8 mouse cellular contexts compared by ENCODE assay signal in the genomic region with DNA sequence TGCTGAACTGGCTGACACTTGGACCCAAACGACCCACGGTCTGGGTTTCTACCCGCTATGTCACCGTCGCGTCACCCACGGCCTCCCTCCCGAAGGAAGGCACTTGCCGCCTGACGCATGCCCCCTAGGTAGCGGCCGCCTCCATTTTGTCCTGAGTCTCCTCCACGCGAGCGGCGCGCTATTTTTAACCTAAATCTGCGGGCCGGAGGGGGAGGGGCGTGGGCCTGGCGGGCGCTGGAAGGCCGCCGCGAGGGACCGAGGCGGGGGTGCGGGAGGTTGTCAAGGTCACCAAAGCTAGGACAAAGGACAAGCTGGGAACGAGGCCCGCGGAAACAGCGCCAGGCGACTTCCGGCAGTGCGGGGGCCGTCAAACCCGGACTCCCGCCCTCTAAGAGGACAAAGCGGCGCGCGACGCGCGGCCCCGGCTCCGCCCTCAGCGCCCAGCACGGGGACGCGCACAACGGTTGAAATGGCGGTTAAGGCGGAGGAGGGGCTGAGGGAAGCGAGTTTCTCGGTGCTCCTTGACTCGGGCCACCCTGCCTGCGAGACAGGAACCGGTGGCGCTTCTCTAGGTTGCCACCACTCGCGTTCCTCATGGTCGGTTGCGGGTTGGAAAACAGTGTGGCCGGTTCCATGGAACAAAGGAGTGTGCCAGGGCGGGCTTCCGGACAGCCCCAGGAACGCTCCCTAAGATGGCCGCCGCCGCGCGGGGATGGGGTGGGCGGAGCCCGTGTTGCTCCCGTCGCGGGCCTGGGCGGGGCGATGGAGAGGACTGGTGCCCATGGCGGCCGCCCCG. TPM values are rescaled to one million over a fixed set of nuclear protein-coding genes. Genes with fewer than 3 reads are reported as not detected.
DNase-seq lines count a peak whose midpoint lies in the region; ATAC-seq and TF ChIP-seq lines count a peak whose summit lies in the region.

A gene (plus strand): TSS at position 742 of the 796 bp plus-strand sequence.

- H3K27me3 ChIP-seq in ES-Bruce4 (ENCODE audit: control insufficient read depth, insufficient read depth, low read length, poor library complexity, severe bottlenecking) = no peaks in the 10 kb centered on the region
- no peaks in the 10 kb centered on the region for H3K27me3 ChIP-seq in forebrain, embryonic 14.5 days (replicated peaks; ENCODE audit: control insufficient read depth, insufficient read depth, low read length)

- ATAC-seq in cerebellum, adult (ENCODE audit: insufficient number of reproducible peaks, low FRiP score, low TSS enrichment) = peak; percentile 81
- ATAC-seq in forebrain, embryonic 14.5 days = peak; percentile 95
- ATAC-seq in neutrophil, adult 5-6 weeks (ENCODE audit: extremely low read depth, insufficient number of reproducible peaks, low FRiP score, poor library complexity, severe bottlenecking) = peak; percentile 77

- TF ChIP-seq EP300 in ES-Bruce4 (IDR thresholded peaks at IDR 0.05; ENCODE audit: insufficient read depth, low read depth, low read length) = 0 out of 2 replicates have a peak, but pooled peaks have one; percentile 7

- under 1% methylated on average over 79 of the region's 83 CpGs for WGBS in forebrain, embryonic 14.5 days
- under 1% methylated on average over 83 of the region's 83 CpGs for WGBS in lung, adult 2 months

- H3K4me1 ChIP-seq in ES-Bruce4 (ENCODE audit: control insufficient read depth, insufficient read depth, low read length) = no peaks in the 10 kb centered on the region
- peaks cover 15% of the 10 kb centered on the region for H3K4me1 ChIP-seq in forebrain, embryonic 14.5 days (ENCODE audit: control insufficient read depth, insufficient read depth, low read length)
- H3K4me1 ChIP-seq in lung, adult 2 months (ENCODE audit: control insufficient read depth, insufficient read depth, low read length) = peaks cover 14% of the 10 kb centered on the region

- no peak for TF ChIP-seq POLR2A in ES-Bruce4 (IDR thresholded peaks at IDR 0.05; ENCODE audit: insufficient read depth, low read length)
- TF ChIP-seq POLR2A in lung, adult 2 months (IDR thresholded peaks at IDR 0.05; ENCODE audit: borderline replicate concordance, extremely low read depth, low read depth, low read length) = 0 out of 2 replicates have a peak, but pooled peaks have one; percentile 72

- no peak for TF ChIP-seq CTCF in ES-Bruce4 (IDR thresholded peaks at IDR 0.05; ENCODE audit: low read depth, low read length)
- no peak for TF ChIP-seq CTCF in lung, adult 2 months (IDR thresholded peaks at IDR 0.05; ENCODE audit: insufficient read depth, low read length)

- H3K9me3 ChIP-seq in ES-Bruce4 (replicated peaks; ENCODE audit: control insufficient read depth, insufficient read depth, low read length, poor library complexity, severe bottlenecking) = no peaks in the 10 kb centered on the region
- H3K9me3 ChIP-seq in forebrain, embryonic 14.5 days (replicated peaks; ENCODE audit: control insufficient read depth, low read length) = no peaks in the 10 kb centered on the region

- H3K27ac ChIP-seq in ES-Bruce4 (ENCODE audit: insufficient read depth, low read length) = peak within 1 kb of the TSS; percentile 95
- H3K27ac ChIP-seq in forebrain, embryonic 14.5 days (ENCODE audit: low read depth, low read length) = peak within 1 kb of the TSS; percentile 99

- peak within 1 kb of the TSS; percentile 88 for H3K9ac ChIP-seq in ES-Bruce4 (ENCODE audit: low read depth, poor library complexity, severe bottlenecking)
- H3K9ac ChIP-seq in forebrain, embryonic 14.5 days (ENCODE audit: low read length) = peak within 1 kb of the TSS; percentile 78

- DNase-seq in forebrain, embryonic 14.5 days (ENCODE audit: low spot score) = peak; percentile 97
- DNase-seq in heart, postnatal 14 days = peak; percentile 97 to 98
- peak; percentile 93 to 95 for DNase-seq in layer of hippocampus, adult 18-20 months (ENCODE audit: low spot score in 2 of 2)
- peak; percentile 97 for DNase-seq in lung, adult 2 months
- DNase-seq in thymus, adult 18-20 months = peak; percentile 92 to 94

- H3K36me3 ChIP-seq in ES-Bruce4 (ENCODE audit: control insufficient read depth, insufficient read depth, low read length, poor library complexity, severe bottlenecking) = peaks cover 30% of the 10 kb centered on the region
- H3K36me3 ChIP-seq in forebrain, embryonic 14.5 days (ENCODE audit: control insufficient read depth, insufficient read depth, low read length) = peaks cover 28% of the 10 kb centered on the region

- H3K4me2 ChIP-seq in forebrain, embryonic 14.5 days (ENCODE audit: low read length) = peak within 1 kb of the TSS; percentile 67

- peak within 1 kb of the TSS; percentile 93 for H3K4me3 ChIP-seq in ES-Bruce4 (ENCODE audit: low read depth, low read length)
- peak within 1 kb of the TSS; percentile 67 for H3K4me3 ChIP-seq in forebrain, embryonic 14.5 days (ENCODE audit: low read depth, low read length)
- H3K4me3 ChIP-seq in lung, adult 2 months (replicated peaks; ENCODE audit: extremely low read depth, low read depth, low read length) = peak within 1 kb of the TSS; percentile 98

- intact Hi-C loops in heart, postnatal 14 days (cut with DNase I) = loop anchor here (1.0 to 10.0 kb wide), 4 partner anchors 18 to 524 kb away; a partner anchor contains a TSS

RNA-seq across cellular contexts. Expression of the gene that starts here (rescaled TPM):
- 26.5 and 27.7 TPM in 2 replicates for polyA plus RNA-seq in ES-Bruce4 (2011; ENCODE audit: insufficient read depth, insufficient read length, low read depth, missing spikeins)
- polyA plus RNA-seq in forebrain, embryonic 14.5 days (2014; fragmentation: Nextera tagmentation; extraction: Ambion mirVana) = 150 and 167 TPM in 2 replicates
- 100 to 1,000 TPM; 111 to 119 TPM for total RNA-seq in heart, postnatal 14 days (2021)
- 10 to 100 TPM; 37.1 to 38.9 TPM for total RNA-seq in layer of hippocampus, adult 18-20 months (2021)
- 7.3 and 12.4 TPM in 2 replicates for polyA plus RNA-seq in lung, adult 2 months (2012; rRNA removed)
- 102 and 129 TPM in 2 replicates for total RNA-seq in neutrophil, adult 5-6 weeks (2017)

Comparison
In these comparisons a context has a peak if more than half of its experiments do, and no peak if none do; other contexts are left out.
1. Peak in every context shown above with its lines: DNase-seq, ATAC-seq, H3K4me3 ChIP-seq and H3K27ac ChIP-seq.